Mouse (Mus musculus): ENCODE measurements around the gene Kcnq1.

DNA sequence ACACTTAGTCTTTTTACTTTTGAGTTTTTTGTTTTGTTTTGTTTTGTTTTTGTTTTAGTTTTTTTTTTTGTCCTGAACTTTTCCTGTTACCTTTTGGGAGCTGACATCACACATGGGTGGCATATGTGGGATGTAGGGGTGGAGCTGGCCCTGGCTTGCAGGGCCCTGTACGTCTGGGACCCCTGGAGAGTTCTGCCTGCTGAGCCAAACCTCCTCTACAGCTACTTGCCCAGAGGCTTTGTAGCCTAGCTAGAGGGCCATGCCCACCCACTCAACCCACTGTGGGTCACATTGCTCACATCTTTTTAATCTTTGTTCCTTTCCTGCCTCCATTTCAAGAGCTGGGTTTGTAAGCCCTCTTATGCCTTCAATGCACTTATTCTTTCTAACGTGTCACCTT is 38.7 kb upstream of the Kcnq1 start:
- TF ChIP-seq MEF2A (IDR thresholded peaks at IDR 0.05; ENCODE audit: borderline replicate concordance, low read depth, low read length) (no peak), POLR2AphosphoS2 (IDR thresholded peaks at IDR 0.05; ENCODE audit: low read depth, low read length) (no peak), CTCF (conservative IDR thresholded peaks at IDR 0.05 in 1 of 2, IDR thresholded peaks at IDR 0.05 in 1 of 2; ENCODE audit: low read depth in 2 of 2, low read length in 2 of 2) (no peak), USF1 (IDR thresholded peaks at IDR 0.05; ENCODE audit: low read depth, low read length) (no peak), MAZ (IDR thresholded peaks at IDR 0.05; ENCODE audit: low read depth, low read length) (no peak), ELF1 (IDR thresholded peaks at IDR 0.05; ENCODE audit: low read depth, low read length) (no peak), EP300 (IDR thresholded peaks at IDR 0.05; ENCODE audit: low read length) (no peak), MAX (IDR thresholded peaks at IDR 0.05; ENCODE audit: low read length) (no peak), ZC3H11A (IDR thresholded peaks at IDR 0.05; ENCODE audit: low read depth, low read length) (no peak), TBP (conservative IDR thresholded peaks at IDR 0.05; ENCODE audit: low read depth, low read length) (no peak), UBTF (IDR thresholded peaks at IDR 0.05; ENCODE audit: low read depth, low read length) (no peak), ETS1 (conservative IDR thresholded peaks at IDR 0.05; ENCODE audit: low read depth, low read length) (no peak), NRF1 (IDR thresholded peaks at IDR 0.05; ENCODE audit: low read depth, low read length) (no peak)
